In the genomic region with DNA sequence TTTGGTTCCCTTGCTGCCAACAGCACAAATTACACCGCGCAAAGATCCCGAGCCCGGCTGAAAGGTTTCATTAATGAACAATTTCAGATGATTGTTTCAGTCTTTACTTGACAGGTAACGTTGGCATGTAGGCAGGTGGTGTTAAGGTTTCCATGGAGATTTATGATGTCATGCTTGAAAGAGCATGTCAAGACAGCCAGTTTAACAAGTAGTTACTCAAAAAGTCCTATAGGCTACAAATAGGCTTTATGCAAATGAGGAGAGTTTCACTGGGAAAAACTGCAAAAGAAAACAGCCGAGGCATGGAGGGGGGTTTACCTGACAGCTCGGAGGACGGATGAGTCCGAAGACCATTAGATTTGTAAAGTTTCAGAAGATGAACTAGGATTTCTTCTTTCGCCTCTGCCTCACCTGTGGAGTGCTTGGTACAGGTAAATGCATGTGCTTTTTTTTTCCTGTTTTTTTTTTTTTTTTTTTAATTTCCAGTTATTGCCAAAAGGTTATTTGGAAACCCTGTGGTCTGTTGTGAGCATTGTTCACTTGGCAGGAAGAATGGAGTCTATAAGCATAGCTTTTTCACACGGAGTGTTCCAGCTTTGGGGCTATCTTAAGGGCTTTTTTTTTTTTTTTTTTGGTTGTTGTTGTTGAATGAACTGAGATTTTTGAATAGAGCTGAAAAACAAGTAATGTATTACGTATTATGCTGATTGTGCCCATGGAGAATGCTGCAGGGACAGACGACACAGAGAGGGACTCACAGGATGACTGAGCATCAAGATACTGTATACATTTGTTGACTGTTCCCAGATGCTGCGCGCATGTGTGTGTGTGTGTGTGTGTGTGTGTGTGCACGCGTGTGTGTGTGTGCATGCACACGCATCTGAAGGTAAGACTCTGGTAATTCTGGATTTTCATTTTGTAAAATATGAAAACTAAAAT, we compare ENCODE assay signal across 9 mouse cellular contexts.
DNase-seq lines count a peak whose midpoint lies in the region; ATAC-seq and TF ChIP-seq lines count a peak whose summit lies in the region.
"Had no signal": no experiment of that assay in that cellular context is flagged by ENCODE, and none has a peak within 500 bp of the region (broad histone marks: within the 10 kb centered on the region; RNA-seq: fewer than 3 reads in every experiment).

No protein-coding gene starts in this region.

- TF ChIP-seq EP300 in heart, adult 2 months (IDR thresholded peaks at IDR 0.05; ENCODE audit: insufficient read depth, low read depth, low read length), result no peak

- intact Hi-C loops in heart, adult 2 months (cut with DNase I), result loop anchor here (2.0 kb wide), 1 partner anchor 21 kb away; no protein-coding TSS in a partner anchor

- no peaks in the 10 kb centered on the region for H3K36me3 ChIP-seq in heart, embryonic 14.5 days (ENCODE audit: control insufficient read depth, insufficient read depth, low read length)
- H3K36me3 ChIP-seq in heart, adult 2 months (ENCODE audit: control insufficient read depth, insufficient read depth, low read length), result peaks cover 10% of the 10 kb centered on the region
- H3K36me3 ChIP-seq in forebrain, embryonic 14.5 days (ENCODE audit: control insufficient read depth, insufficient read depth, low read length), result no peaks in the 10 kb centered on the region
- no peaks in the 10 kb centered on the region for H3K36me3 ChIP-seq in limb, embryonic 13.5 days
- no peaks in the 10 kb centered on the region for H3K36me3 ChIP-seq in midbrain, postnatal 0 days (ENCODE audit: insufficient read depth, low read length)

- peaks cover 6 to 12% of the 10 kb centered on the region in 2 experiments for H3K4me1 ChIP-seq in heart, embryonic 14.5 days (ENCODE audit: control insufficient read depth in 2 of 2, insufficient read depth in 2 of 2, low read length in 2 of 2)
- H3K4me1 ChIP-seq in heart, adult 2 months (ENCODE audit: control insufficient read depth, insufficient read depth, low read length), result peaks cover 10% of the 10 kb centered on the region; the same call in 1 of the 2 replicates
- peaks cover 30% of the 10 kb centered on the region for H3K4me1 ChIP-seq in forebrain, embryonic 14.5 days (ENCODE audit: control insufficient read depth, insufficient read depth, low read length)
- H3K4me1 ChIP-seq in limb, embryonic 13.5 days, result peaks cover 20% of the 10 kb centered on the region
- 0 out of 2 replicates have a peak, but pooled peaks cover 5% of the 10 kb centered on the region for H3K4me1 ChIP-seq in midbrain, postnatal 0 days (ENCODE audit: insufficient read depth, low read length)

- DNase-seq in heart, adult 2 months, result no peak
- DNase-seq in forebrain, embryonic 14.5 days (ENCODE audit: low spot score), result peak; percentile 91
- no peak for DNase-seq in midbrain, postnatal 0 days (ENCODE audit: low spot score)
- no peak for DNase-seq in cerebellum, adult 11 months
- DNase-seq in right cerebral cortex, postnatal 4 days, result no peak
- DNase-seq in spleen, postnatal 4 days (ENCODE audit: low spot score in 2 of 2), result no peak
- DNase-seq: cerebellum, postnatal 25 days had no signal

- H3K9ac ChIP-seq in heart, embryonic 14.5 days (ENCODE audit: low read length), result peak overlapping the region; percentile 2; the same call in 1 of the 2 replicates
- no peak overlapping the region for H3K9ac ChIP-seq in heart, adult 2 months (ENCODE audit: low read depth, low read length)
- H3K9ac ChIP-seq in forebrain, embryonic 14.5 days (ENCODE audit: low read length), result 0 out of 2 replicates have a peak overlapping the region, but pooled peaks have one; percentile 26
- no peak overlapping the region for H3K9ac ChIP-seq in limb, embryonic 13.5 days
- no peak overlapping the region for H3K9ac ChIP-seq in midbrain, postnatal 0 days (replicated peaks; ENCODE audit: low read length, poor library complexity, severe bottlenecking)

- 0 out of 2 replicates have a peak, but pooled peaks cover 4% of the 10 kb centered on the region for H3K9me3 ChIP-seq in heart, embryonic 14.5 days (ENCODE audit: control insufficient read depth, low read length)
- no peaks in the 10 kb centered on the region for H3K9me3 ChIP-seq in forebrain, embryonic 14.5 days (replicated peaks; ENCODE audit: control insufficient read depth, low read length)
- no peaks in the 10 kb centered on the region for H3K9me3 ChIP-seq in limb, embryonic 13.5 days
- no peaks in the 10 kb centered on the region for H3K9me3 ChIP-seq in midbrain, postnatal 0 days (ENCODE audit: low read length)

- ATAC-seq in heart, embryonic 14.5 days (ENCODE audit: insufficient number of reproducible peaks, insufficient read depth, low FRiP score, low read depth), result no peak
- ATAC-seq in forebrain, embryonic 14.5 days, result peak; percentile 64
- ATAC-seq in limb, embryonic 13.5 days (ENCODE audit: low FRiP score, low read depth), result no peak
- no peak for ATAC-seq in midbrain, postnatal 0 days (ENCODE audit: low FRiP score)

- TF ChIP-seq CTCF in heart, adult 2 months (IDR thresholded peaks at IDR 0.05), result no peak
- TF ChIP-seq CTCF in midbrain, postnatal 0 days (IDR thresholded peaks at IDR 0.05), result no peak

- peak overlapping the region; percentile 15 to 29; a peak in 3 of 4 replicates for H3K4me3 ChIP-seq in heart, embryonic 14.5 days (ENCODE audit: control insufficient read depth in 1 of 2, insufficient read depth in 1 of 2, low read depth in 1 of 2, low read length in 2 of 2)
- H3K4me3 ChIP-seq in heart, adult 2 months, result no peak overlapping the region
- peak overlapping the region; percentile 7 for H3K4me3 ChIP-seq in forebrain, embryonic 14.5 days (ENCODE audit: low read depth, low read length)
- peak overlapping the region; percentile 24 for H3K4me3 ChIP-seq in limb, embryonic 13.5 days
- peak overlapping the region; percentile 13 for H3K4me3 ChIP-seq in midbrain, postnatal 0 days (ENCODE audit: low read depth, low read length)

- TF ChIP-seq POLR2A in heart, adult 2 months (IDR thresholded peaks at IDR 0.05; ENCODE audit: insufficient read depth, low read depth, low read length), result no peak

- H3K27me3 ChIP-seq in heart, embryonic 14.5 days (ENCODE audit: control insufficient read depth, insufficient read depth, low read length), result no peaks in the 10 kb centered on the region
- no peaks in the 10 kb centered on the region for H3K27me3 ChIP-seq in heart, adult 2 months (ENCODE audit: control insufficient read depth, insufficient read depth, low read length)
- no peaks in the 10 kb centered on the region for H3K27me3 ChIP-seq in forebrain, embryonic 14.5 days (replicated peaks; ENCODE audit: control insufficient read depth, insufficient read depth, low read length)
- no peaks in the 10 kb centered on the region for H3K27me3 ChIP-seq in limb, embryonic 13.5 days
- H3K27me3 ChIP-seq in midbrain, postnatal 0 days (ENCODE audit: insufficient read depth, low read length), result no peaks in the 10 kb centered on the region

- H3K79me2 ChIP-seq in heart, adult 2 months (replicated peaks; ENCODE audit: control insufficient read depth, insufficient read depth, low read length), result no peaks in the 10 kb centered on the region

- 47% methylated on average over 18 of the region's 18 CpGs for WGBS in heart, embryonic 14.5 days
- 50% methylated on average over 18 of the region's 18 CpGs for WGBS in heart, adult 2 months
- 3% methylated on average over 18 of the region's 18 CpGs for WGBS in forebrain, embryonic 14.5 days
- whole genome bisulfite sequencing in limb, embryonic 13.5 days, result 30% methylated on average over 18 of the region's 18 CpGs
- 16% methylated on average over 18 of the region's 18 CpGs for WGBS in midbrain, postnatal 0 days

- H3K4me2 ChIP-seq in heart, embryonic 14.5 days (ENCODE audit: low read length), result peak overlapping the region; percentile 60
- H3K4me2 ChIP-seq in forebrain, embryonic 14.5 days (ENCODE audit: low read length), result peak overlapping the region; percentile 40
- H3K4me2 ChIP-seq in limb, embryonic 13.5 days (replicated peaks), result peak overlapping the region; percentile 60
- H3K4me2 ChIP-seq in midbrain, postnatal 0 days (ENCODE audit: low read depth, low read length, poor library complexity, severe bottlenecking), result peak overlapping the region; percentile 37

- H3K27ac ChIP-seq in heart, embryonic 14.5 days (replicated peaks in 1 of 2; ENCODE audit: control insufficient read depth in 1 of 2, insufficient read depth in 1 of 2, low read depth in 2 of 2, low read length in 2 of 2), result no peak overlapping the region
- H3K27ac ChIP-seq in heart, adult 2 months, result no peak overlapping the region
- H3K27ac ChIP-seq in forebrain, embryonic 14.5 days (ENCODE audit: low read depth, low read length), result peak overlapping the region; percentile 49; the same call in 1 of the 2 replicates
- no peak overlapping the region for H3K27ac ChIP-seq in limb, embryonic 13.5 days
- no peak overlapping the region for H3K27ac ChIP-seq in midbrain, postnatal 0 days (ENCODE audit: low read depth, low read length)

Comparison
In these comparisons a context has a peak if more than half of its experiments do, and no peak if none do; other contexts are left out.
1. H3K9ac ChIP-seq: peak in heart, embryonic 14.5 days (single experiment) and forebrain, embryonic 14.5 days (single experiment); none in heart, adult 2 months (single experiment), limb, embryonic 13.5 days (single experiment) and midbrain, postnatal 0 days (single experiment).
2. Peak in every context shown above with its lines, with median percentiles within 50 percentile points of each other: H3K4me2 ChIP-seq.